Mouse (Mus musculus) stomach, postnatal 0 days (tissue): ENCODE results near the gene Vcl.

Experiments used
- CTCF ChIP-seq: IDR thresholded peaks from 2 replicates; pipeline ENCODE4 v1.5.1; 2016; ENCODE audit warnings: antibody characterized with exemption, low read depth, mild to moderate bottlenecking, moderate library complexity
- EP300 ChIP-seq: optimal IDR thresholded peaks from 2 replicates; pipeline ENCODE3; 2016; ENCODE audit warnings: antibody characterized with exemption

DNA sequence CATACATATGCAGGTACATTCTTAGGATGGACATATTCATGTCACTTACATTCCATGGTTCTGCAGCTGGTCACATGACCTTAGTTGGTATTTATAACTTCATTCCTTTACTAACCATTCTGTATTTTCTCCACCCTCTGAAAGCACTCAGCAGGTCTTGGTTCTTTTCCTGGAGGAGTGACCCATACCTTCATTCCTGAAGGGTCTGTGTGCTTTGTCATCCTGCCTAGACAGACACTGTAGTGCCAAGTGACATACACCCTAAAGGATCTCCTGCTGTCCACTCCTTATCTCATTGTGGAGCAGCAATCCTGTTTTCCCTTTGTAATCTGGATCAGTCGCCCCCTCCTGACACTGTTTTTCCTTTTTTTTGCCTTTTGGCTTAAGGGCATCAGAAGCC is 153.6 kb downstream of the Vcl start:
- TF ChIP-seq EP300 (no peak), CTCF (no peak)
